ENCODE assay signal across 11 mouse cellular contexts in genomic region chr5:142394602-142395252, GRCm38 (mm10). TPM values are rescaled to one million over a fixed set of nuclear protein-coding genes. Genes with fewer than 3 reads are reported as not detected.
DNase-seq lines count a peak whose midpoint lies in the region; ATAC-seq and TF ChIP-seq lines count a peak whose summit lies in the region.
"Had no signal": no experiment of that assay in that cellular context is flagged by ENCODE, and none has a peak within 500 bp of the region (broad histone marks: within the 10 kb centered on the region; RNA-seq: fewer than 3 reads in every experiment).

No protein-coding gene starts in this region.

- H3K4me1 ChIP-seq in kidney, adult 2 months (ENCODE audit: control insufficient read depth, insufficient read depth, low read length), result no peaks in the 10 kb centered on the region
- 0 out of 2 replicates have a peak, but pooled peaks cover 3% of the 10 kb centered on the region for H3K4me1 ChIP-seq in neural tube, embryonic 11.5 days (ENCODE audit: control insufficient read depth, insufficient read depth, low read length)
- H3K4me1 ChIP-seq in bone marrow macrophage, adult 2 months (ENCODE audit: control insufficient read depth, insufficient read depth, low read length), result peaks cover 14% of the 10 kb centered on the region

- no peak overlapping the region for H3K4me2 ChIP-seq in neural tube, embryonic 11.5 days (ENCODE audit: low read depth)
- H3K4me2 ChIP-seq: heart, embryonic 15.5 days had no signal

- H3K27me3 ChIP-seq in kidney, adult 2 months (replicated peaks; ENCODE audit: control insufficient read depth, insufficient read depth, low read length), result no peaks in the 10 kb centered on the region
- H3K27me3 ChIP-seq in neural tube, embryonic 11.5 days (ENCODE audit: control insufficient read depth, insufficient read depth, low read length), result no peaks in the 10 kb centered on the region
- H3K27me3 ChIP-seq: heart, embryonic 15.5 days had no signal

- peak; percentile 56 for TF ChIP-seq CTCF in kidney, adult 2 months (conservative IDR thresholded peaks at IDR 0.05; ENCODE audit: insufficient read depth, insufficient read length, low read depth, low read length)
- peak; percentile 45 for TF ChIP-seq CTCF in bone marrow macrophage, adult 2 months (IDR thresholded peaks at IDR 0.05; ENCODE audit: low read depth, low read length)

- 95% methylated on average over 6 of the region's 6 CpGs for WGBS in kidney, adult 2 months
- 91% methylated on average over 6 of the region's 6 CpGs for WGBS in neural tube, embryonic 11.5 days

- ATAC-seq in neural tube, embryonic 11.5 days (ENCODE audit: insufficient read depth, low FRiP score, low TSS enrichment), result no peak

- no peak overlapping the region for H3K27ac ChIP-seq in kidney, adult 2 months (ENCODE audit: insufficient read depth, low read depth, low read length)
- H3K27ac ChIP-seq in neural tube, embryonic 11.5 days (ENCODE audit: low read depth, low read length), result no peak overlapping the region
- no peak overlapping the region for H3K27ac ChIP-seq in bone marrow macrophage, adult 2 months (ENCODE audit: insufficient read depth, low read depth, low read length)
- H3K27ac ChIP-seq: heart, embryonic 15.5 days; macrophage had no signal

- DNase-seq in kidney, adult 2 months, result no peak
- no peak for DNase-seq in kidney, adult 11 months
- DNase-seq in neural tube, embryonic 11.5 days (ENCODE audit: low spot score), result peak; percentile 45
- DNase-seq in neural tube, embryonic 10.5 days (ENCODE audit: extremely low spot score, low spot score), result no peak
- DNase-seq in retina, postnatal 1 day, result peak; percentile 38
- no peak for DNase-seq in right cerebral cortex, adult 2 months (ENCODE audit: low spot score in 2 of 2)
- no peak for DNase-seq in cerebellum, postnatal 25 days

- H3K36me3 ChIP-seq in kidney, adult 2 months (ENCODE audit: control insufficient read depth, insufficient read depth, low read length), result no peaks in the 10 kb centered on the region
- no peaks in the 10 kb centered on the region for H3K36me3 ChIP-seq in neural tube, embryonic 11.5 days (ENCODE audit: control insufficient read depth, insufficient read depth, low read length)
- H3K36me3 ChIP-seq: embryonic facial prominence, embryonic 10.5 days; heart, embryonic 15.5 days had no signal

- no peak overlapping the region for H3K4me3 ChIP-seq in kidney, adult 2 months (ENCODE audit: insufficient read depth, low read depth, low read length)
- no peak overlapping the region for H3K4me3 ChIP-seq in neural tube, embryonic 11.5 days (ENCODE audit: low read depth, low read length)
- H3K4me3 ChIP-seq in bone marrow macrophage, adult 2 months (ENCODE audit: insufficient read depth, low read length), result no peak overlapping the region
- H3K4me3 ChIP-seq: embryonic facial prominence, embryonic 10.5 days; heart, embryonic 15.5 days had no signal

- no peak overlapping the region for H3K9ac ChIP-seq in neural tube, embryonic 11.5 days (ENCODE audit: low read length)
- H3K9ac ChIP-seq: heart, embryonic 15.5 days had no signal

- H3K9me3 ChIP-seq in neural tube, embryonic 11.5 days (ENCODE audit: control insufficient read depth, low read length), result no peaks in the 10 kb centered on the region
- H3K9me3 ChIP-seq: embryonic facial prominence, embryonic 10.5 days; heart, embryonic 15.5 days had no signal

- TF ChIP-seq POLR2A in kidney, adult 2 months (IDR thresholded peaks at IDR 0.05; ENCODE audit: low read depth, low read length), result no peak
- no peak for TF ChIP-seq POLR2A in bone marrow macrophage, adult 2 months (IDR thresholded peaks at IDR 0.05; ENCODE audit: borderline replicate concordance, low read depth, low read length)

RNA-seq across cellular contexts. Expression of gene Foxk1, which starts 6.6 kb away (rescaled TPM):
- polyA plus RNA-seq in kidney, adult 2 months (2012; rRNA removed), result 11.6 and 12.4 TPM in 2 replicates
- 3.9 and 4.7 TPM in 2 replicates for polyA plus RNA-seq in neural tube, embryonic 11.5 days (2014; fragmentation: Nextera tagmentation; extraction: Ambion mirVana)
- polyA plus RNA-seq in bone marrow macrophage, adult 2 months (2012; ENCODE audit: insufficient read depth, insufficient read length, missing spikeins), result 16.2 and 18.2 TPM in 2 replicates

Comparison
In these comparisons a context has a peak if more than half of its experiments do, and no peak if none do; other contexts are left out.
1. DNase-seq: peak in neural tube, embryonic 11.5 days (single experiment) and retina, postnatal 1 day (single experiment); none in kidney, adult 2 months (single experiment), kidney, adult 11 months (single experiment), neural tube, embryonic 10.5 days (single experiment), right cerebral cortex, adult 2 months (0 of 2) and cerebellum, postnatal 25 days (0 of 2).